Mouse (Mus musculus) liver, embryonic 14 days (tissue): ENCODE data around the gene Ttc29. TPM values are rescaled to one million over a fixed set of nuclear protein-coding genes. Genes with fewer than 3 reads are reported as not detected.

Experiments
- polyA plus RNA-seq: library from polyadenylated mRNA; depleted of rRNA; stranded (reverse); fragments of >200 nt; gene quantifications from 2 replicates; pipeline ENCODE4 v1.2.3, GENCODE M21; 2012; rRNA removed

The Ttc29 gene
- not detected in 2 replicates for polyA plus RNA-seq

DNA sequence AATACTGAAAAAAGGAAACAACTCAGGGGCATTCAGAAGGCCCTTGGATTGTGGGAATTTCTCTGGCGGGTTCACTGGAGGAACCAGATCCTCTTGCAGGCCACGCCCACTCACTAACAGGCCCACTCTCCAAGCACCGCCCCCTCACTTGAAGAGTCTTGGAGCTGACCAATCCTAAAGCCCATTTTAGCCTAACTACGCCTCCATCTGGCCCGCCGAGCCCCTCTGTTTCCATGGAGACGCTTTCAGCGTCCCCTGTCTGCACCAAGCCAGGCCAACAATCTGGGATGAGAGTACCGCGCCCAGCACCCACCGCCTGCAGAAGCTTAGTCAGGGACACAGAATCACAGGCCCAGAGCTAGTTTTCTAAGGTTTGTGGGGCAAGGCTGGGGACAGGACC lies at the start of gene Ttc29:
Ttc29 (plus strand) TSS at position 224 of the 400 bp plus-strand sequence.

DNA sequence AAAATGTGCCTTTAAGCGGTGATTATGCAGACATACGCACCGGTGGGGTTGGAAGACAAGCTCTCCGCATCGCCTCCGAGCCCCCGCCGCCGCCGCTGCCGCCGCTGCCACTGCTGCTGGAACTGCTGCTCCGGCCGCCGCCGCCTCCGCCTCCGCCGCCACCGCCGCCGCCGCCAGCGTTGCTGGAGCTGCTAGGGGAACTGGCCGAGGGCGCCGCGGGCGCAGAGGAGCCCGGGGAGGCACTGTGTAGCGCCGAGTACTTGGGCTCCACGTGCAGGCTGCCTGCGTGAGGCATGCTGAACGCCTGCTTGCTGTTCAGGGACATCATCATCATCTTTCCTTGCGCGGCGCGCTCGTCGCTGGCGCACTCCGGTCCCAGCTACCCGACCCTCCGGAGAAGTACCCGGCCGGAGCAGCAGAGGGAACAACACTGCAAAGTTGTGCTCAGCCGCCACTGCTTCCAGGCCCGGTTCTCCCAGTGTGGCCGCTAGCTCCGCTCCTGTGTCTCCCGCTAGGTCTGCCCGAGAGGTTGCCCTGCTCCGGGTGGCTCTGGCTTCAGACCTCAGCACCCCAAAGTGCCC lies 223.1 kb downstream of the Ttc29 start, which contains the start of gene Pou4f2:
Pou4f2 (minus strand) TSS at position 575 of the 581 bp plus-strand sequence.

Other genes with a start within 250 kb of the Ttc29 start
- gene Pou4f2, start 223.3 kb downstream of the Ttc29 start, polyA plus RNA-seq: not detected in 2 replicates